Mouse (Mus musculus) MEL (cell line): Measurements from ENCODE around the gene Smyd3.

Experiments used
- CTCF ChIP-seq, 3 experiments: IDR thresholded peaks in 2 of 3; conservative IDR thresholded peaks in 1 of 3; 2 replicates each; pipeline ENCODE4 v1.5.1; 2011 to 2012; ENCODE audit warnings: low read length in 3 of 3, low read depth in 2 of 3, mild to moderate bottlenecking in 2 of 3, improper control_type of control experiment in 1 of 3, inconsistent platforms in 1 of 3, mixed read lengths in 1 of 3, moderate library complexity in 1 of 3; ENCODE audit not compliant: control insufficient read depth in 1 of 3, insufficient read depth in 1 of 3, poor library complexity in 1 of 3, severe bottlenecking in 1 of 3
- HCFC1 ChIP-seq: IDR thresholded peaks from 2 replicates; pipeline ENCODE4 v1.6.1; 2012; ENCODE audit warnings: low read depth, mild to moderate bottlenecking, inconsistent platforms, low read length, improper control_type of control experiment, moderate library complexity
- MAX ChIP-seq: IDR thresholded peaks from 2 replicates; pipeline ENCODE4 v1.6.1; 2011; ENCODE audit warnings: low read length, improper control_type of control experiment
- MAZ ChIP-seq: IDR thresholded peaks from 2 replicates; pipeline ENCODE4 v1.6.1; 2012; ENCODE audit warnings: low read depth, mild to moderate bottlenecking, inconsistent platforms, low read length, improper control_type of control experiment
- POLR2A ChIP-seq, 2 experiments: IDR thresholded peaks; 2 replicates each; pipeline ENCODE4 v1.6.1; 2011 to 2012; ENCODE audit warnings: low read length in 2 of 2, mild to moderate bottlenecking in 2 of 2, control low read depth in 1 of 2, improper control_type of control experiment in 1 of 2, low read depth in 1 of 2, moderate library complexity in 1 of 2; ENCODE audit not compliant: control insufficient read depth in 1 of 2, insufficient read depth in 1 of 2, poor library complexity in 1 of 2
- SIN3A ChIP-seq: IDR thresholded peaks from 2 replicates; pipeline ENCODE4 v1.6.1; 2012; ENCODE audit warnings: low read length, improper control_type of control experiment, inconsistent platforms

DNA sequence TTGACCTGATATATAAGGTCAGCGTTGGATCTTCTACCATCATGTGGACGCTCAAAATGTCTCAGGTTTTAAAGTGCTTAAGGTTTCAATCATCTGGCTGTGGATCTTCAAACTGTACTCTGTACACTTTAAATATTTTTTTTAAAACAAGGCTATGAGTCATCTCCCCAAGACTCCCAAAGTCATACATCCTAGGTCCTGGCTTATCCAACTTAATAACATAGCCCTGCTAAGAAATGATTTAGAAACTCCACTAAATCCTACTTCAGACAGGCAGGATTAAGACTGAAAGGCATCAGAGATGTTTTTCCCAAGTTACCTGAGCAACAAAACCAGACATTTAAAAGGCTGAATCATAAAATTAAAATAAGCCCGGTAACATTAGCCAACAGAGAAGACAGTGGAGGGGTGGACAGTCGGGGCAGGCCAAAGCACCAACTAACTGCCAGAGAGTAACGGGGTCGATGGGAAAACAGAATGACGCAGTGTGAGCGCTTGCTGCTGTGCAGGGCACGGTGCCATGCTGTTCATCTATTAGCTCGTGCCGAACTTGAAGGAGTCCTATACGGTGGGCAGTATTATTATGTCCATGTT, 92.9 kb downstream of the Smyd3 start:
- TF ChIP-seq CTCF (IDR thresholded peaks at IDR 0.05 in 2 of 3, conservative IDR thresholded peaks at IDR 0.05 in 1 of 3; ENCODE audit: control insufficient read depth in 1 of 3, insufficient read depth in 1 of 3, low read depth in 2 of 3, low read length in 3 of 3, poor library complexity in 1 of 3, severe bottlenecking in 1 of 3) (no peak), MAX (no peak), MAZ (no peak), HCFC1 (no peak), POLR2A (IDR thresholded peaks at IDR 0.05; ENCODE audit: control insufficient read depth in 1 of 2, insufficient read depth in 1 of 2, low read depth in 1 of 2, low read length in 2 of 2, poor library complexity in 1 of 2) (no peak), SIN3A (no peak)
